Mouse (Mus musculus): ENCODE measurements at regions not wholly inside any gene's neighbourhood (a gene's known extent, or its start where the extent isn't known, plus 50 kb on each side); places are given as distances from the start of the nearest gene placed in this dataset.

- no peak for DNase-seq (ENCODE audit: low spot score)
Measured at GRCm38 (mm10) chr17:67503125-67503878, 129.2 kb downstream of the Lrrc30 start.

GRCm38 (mm10) chr17:67502628-67503027 lies 129.9 kb downstream of the Lrrc30 start:
- DNase-seq (ENCODE audit: low spot score): no peak

GRCm38 (mm10) chr17:67499783-67500641 lies 132.5 kb downstream of the Lrrc30 start:
- DNase-seq (ENCODE audit: low spot score): no peak

GRCm38 (mm10) chr17:67497380-67497779 lies 135.1 kb downstream of the Lrrc30 start:
- DNase-seq (ENCODE audit: low spot score): no peak

- no peak for DNase-seq (ENCODE audit: low spot score)
Measured at GRCm38 (mm10) chr17:67480463-67480862, 126.2 kb upstream of the Ptprm start.

GRCm38 (mm10) chr17:67473137-67473536 lies 118.9 kb upstream of the Ptprm start:
- DNase-seq (ENCODE audit: low spot score): peak; percentile 75

GRCm38 (mm10) chr17:67458851-67459421 lies 104.7 kb upstream of the Ptprm start:
- DNase-seq (ENCODE audit: low spot score): no peak

GRCm38 (mm10) chr17:67451966-67452365 lies 97.7 kb upstream of the Ptprm start:
- no peak for DNase-seq (ENCODE audit: low spot score)

- DNase-seq (ENCODE audit: low spot score): no peak
Measured at GRCm38 (mm10) chr17:67451081-67451480, 96.8 kb upstream of the Ptprm start.

GRCm38 (mm10) chr17:67450021-67450420 lies 95.8 kb upstream of the Ptprm start:
- no peak for DNase-seq (ENCODE audit: low spot score)

GRCm38 (mm10) chr17:67445986-67446385 lies 91.7 kb upstream of the Ptprm start:
- no peak for DNase-seq (ENCODE audit: low spot score)

GRCm38 (mm10) chr17:67440961-67441360 lies 86.7 kb upstream of the Ptprm start:
- no peak for DNase-seq (ENCODE audit: low spot score)

- no peak for DNase-seq (ENCODE audit: low spot score)
Measured at GRCm38 (mm10) chr17:67419956-67420711, 65.9 kb upstream of the Ptprm start.

- no peak for DNase-seq (ENCODE audit: low spot score)
Measured at GRCm38 (mm10) chr17:67412546-67413250, 58.4 kb upstream of the Ptprm start.

GRCm38 (mm10) chr17:67409911-67410310 lies 55.7 kb upstream of the Ptprm start:
- no peak for DNase-seq (ENCODE audit: low spot score)

- no peak for DNase-seq (ENCODE audit: low spot score)
Measured at GRCm38 (mm10) chr17:67405934-67406333, 51.7 kb upstream of the Ptprm start.

Measured in layer of hippocampus, adult 11-12 months (tissue).